Mouse (Mus musculus): ENCODE results near the gene Ranbp10.

DNA sequence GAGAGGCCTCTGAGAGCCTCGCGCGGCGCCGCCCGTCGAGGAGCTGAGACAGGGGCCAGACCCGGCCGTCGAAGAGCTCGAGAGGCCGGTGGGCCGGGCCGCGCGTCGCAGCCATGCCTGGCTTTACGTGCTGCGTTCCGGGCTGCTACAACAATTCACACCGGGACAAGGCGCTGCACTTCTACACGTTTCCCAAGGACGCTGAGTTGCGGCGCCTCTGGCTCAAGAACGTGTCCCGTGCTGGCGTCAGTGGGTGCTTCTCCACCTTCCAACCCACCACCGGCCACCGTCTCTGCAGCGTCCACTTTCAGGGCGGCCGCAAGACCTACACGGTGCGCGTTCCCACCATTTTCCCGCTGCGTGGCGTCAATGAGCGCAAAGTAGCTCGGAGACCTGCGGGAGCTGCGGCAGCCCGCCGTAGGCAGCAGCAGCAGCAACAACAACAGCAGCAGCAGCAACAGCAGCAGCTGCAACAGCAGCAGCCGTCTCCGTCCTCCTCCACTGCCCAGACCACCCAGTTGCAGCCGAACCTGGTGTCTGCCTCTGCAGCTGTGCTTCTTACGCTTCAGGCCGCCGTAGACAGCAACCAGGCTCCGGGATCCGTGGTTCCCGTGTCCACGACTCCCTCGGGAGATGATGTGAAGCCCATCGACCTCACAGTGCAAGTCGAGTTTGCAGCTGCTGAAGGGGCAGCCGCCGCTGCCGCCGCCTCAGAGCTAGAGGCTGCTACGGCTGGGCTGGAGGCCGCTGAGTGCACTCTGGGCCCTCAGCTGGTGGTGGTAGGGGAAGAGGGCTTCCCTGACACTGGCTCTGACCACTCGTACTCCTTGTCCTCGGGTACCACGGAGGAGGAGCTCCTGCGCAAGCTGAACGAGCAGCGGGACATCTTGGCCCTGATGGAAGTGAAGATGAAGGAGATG is 28.4 kb upstream of the Ranbp10 start:
- TF ChIP-seq GATA1 (IDR thresholded peaks at IDR 0.05; ENCODE audit: low read length) (no peak), TAL1 (IDR thresholded peaks at IDR 0.05; ENCODE audit: low read length) (no peak)

All from erythroblast, embryonic 14.5 days (primary cell).